Mouse (Mus musculus): ENCODE results near the gene Ptov1. TPM values are rescaled to one million over a fixed set of nuclear protein-coding genes. Genes with fewer than 3 reads are reported as not detected.

Gene Ptov1
- total and polyA plus RNA-seq, 3 experiments: 46.4 to 168 TPM; not detected in 1

GRCm38 (mm10) chr7:44883036-44883435 is 13.4 kb upstream of the Ptov1 start:
- Histone ChIP-seq H3K9ac (ENCODE audit: control insufficient read depth, low read depth, low read length, poor library complexity, severe bottlenecking) (no peak overlapping the region), H3K4me3 (ENCODE audit: control insufficient read depth in 1 of 2, insufficient read depth in 1 of 2, low read depth in 2 of 2, low read length in 2 of 2) (no peak overlapping the region), H3K27me3 (ENCODE audit: control insufficient read depth in 1 of 2, insufficient read depth in 2 of 2, low read length in 2 of 2) (no peaks in the 10 kb centered on the region), H3K36me3 (ENCODE audit: control insufficient read depth in 1 of 2, insufficient read depth in 2 of 2, low read length in 2 of 2) (peaks cover 0 to 2% of the 10 kb centered on the region in 2 experiments; a peak in 1 of 4 replicates), H3K79me2 (ENCODE audit: control insufficient read depth, insufficient read depth, low read length, poor library complexity) (0 out of 2 replicates have a peak, but pooled peaks cover 1% of the 10 kb centered on the region), H3K4me1 (ENCODE audit: control insufficient read depth in 1 of 2, insufficient read depth in 2 of 2, low read length in 2 of 2) (no peaks in the 10 kb centered on the region), H3K9me3 (replicated peaks; ENCODE audit: insufficient read depth, low read length) (no peaks in the 10 kb centered on the region), H3K27ac (ENCODE audit: control insufficient read depth, low read depth, low read length) (no peak overlapping the region)
- no peak for TF ChIP-seq ELF1 (IDR thresholded peaks at IDR 0.05; ENCODE audit: low read depth, low read length)
- TF ChIP-seq TCF12 (IDR thresholded peaks at IDR 0.05; ENCODE audit: low read depth, low read length): no peak
- TF ChIP-seq CHD1 (IDR thresholded peaks at IDR 0.05; ENCODE audit: low read depth, low read length): no peak
- TF ChIP-seq SMC3 (IDR thresholded peaks at IDR 0.05; ENCODE audit: low read depth, low read length): no peak
- TF ChIP-seq ZMIZ1 (IDR thresholded peaks at IDR 0.05; ENCODE audit: low read depth, low read length): no peak
- TF ChIP-seq UBTF (IDR thresholded peaks at IDR 0.05; ENCODE audit: borderline replicate concordance, insufficient read depth, low read depth, low read length): no peak
- no peak for TF ChIP-seq MEF2A (IDR thresholded peaks at IDR 0.05; ENCODE audit: extremely low read depth, insufficient replicate concordance, low read depth, low read length, poor library complexity, severe bottlenecking)
- TF ChIP-seq BHLHE40 (IDR thresholded peaks at IDR 0.05; ENCODE audit: borderline replicate concordance, low read depth, low read length): no peak
- no peak for TF ChIP-seq RCOR1 (IDR thresholded peaks at IDR 0.05; ENCODE audit: low read depth, low read length)
- no peak for TF ChIP-seq NRF1 (IDR thresholded peaks at IDR 0.05; ENCODE audit: insufficient read depth, low read depth, low read length, poor library complexity, severe bottlenecking)
- TF ChIP-seq TBP (IDR thresholded peaks at IDR 0.05; ENCODE audit: low read depth, low read length): no peak
- TF ChIP-seq MAFK (IDR thresholded peaks at IDR 0.05; ENCODE audit: borderline replicate concordance, low read depth, low read length): no peak
- TF ChIP-seq USF1 (IDR thresholded peaks at IDR 0.05; ENCODE audit: low read depth, low read length): no peak
- TF ChIP-seq ZKSCAN1 (IDR thresholded peaks at IDR 0.05; ENCODE audit: low read depth, low read length): no peak
- TF ChIP-seq TAL1 (IDR thresholded peaks at IDR 0.05; ENCODE audit: low read length): no peak
- TF ChIP-seq E2F4 (IDR thresholded peaks at IDR 0.05; ENCODE audit: borderline replicate concordance, low read depth, low read length): no peak
- no peak for DNase-seq (ENCODE audit: low read depth, low spot score)

GRCm38 (mm10) chr7:44877833-44878232 is 8.2 kb upstream of the Ptov1 start:
- no peaks in the 10 kb centered on the region for H3K9me3 ChIP-seq (replicated peaks; ENCODE audit: insufficient read depth, low read length)
- TF ChIP-seq TCF12 (IDR thresholded peaks at IDR 0.05; ENCODE audit: low read depth, low read length) (no peak), RCOR1 (IDR thresholded peaks at IDR 0.05; ENCODE audit: low read depth, low read length) (no peak), SIN3A (IDR thresholded peaks at IDR 0.05; ENCODE audit: low read length) (no peak), POLR2AphosphoS2 (IDR thresholded peaks at IDR 0.05; ENCODE audit: low read length) (no peak), KAT2A (conservative IDR thresholded peaks at IDR 0.05; ENCODE audit: low read depth, low read length) (no peak), GATA1 (IDR thresholded peaks at IDR 0.05; ENCODE audit: low read depth, low read length) (no peak), MAZ (IDR thresholded peaks at IDR 0.05; ENCODE audit: low read depth, low read length) (no peak), ZC3H11A (IDR thresholded peaks at IDR 0.05; ENCODE audit: low read depth, low read length) (no peak), USF1 (IDR thresholded peaks at IDR 0.05; ENCODE audit: low read depth, low read length) (no peak), MYC (IDR thresholded peaks at IDR 0.05; ENCODE audit: low read depth, low read length) (no peak), POLR2AphosphoS5 (IDR thresholded peaks at IDR 0.05; ENCODE audit: borderline replicate concordance, low read depth, low read length) (no peak)
- H3K27ac ChIP-seq (ENCODE audit: control insufficient read depth, low read depth, low read length): no peak overlapping the region
- DNase-seq (ENCODE audit: low read depth, low spot score): no peak
- no peak overlapping the region for H3K9ac ChIP-seq (ENCODE audit: control insufficient read depth, low read depth, low read length, poor library complexity, severe bottlenecking)
- no peaks in the 10 kb centered on the region for H3K4me1 ChIP-seq (ENCODE audit: control insufficient read depth in 1 of 2, insufficient read depth in 2 of 2, low read length in 2 of 2)
- no peaks in the 10 kb centered on the region for H3K27me3 ChIP-seq (ENCODE audit: control insufficient read depth in 1 of 2, insufficient read depth in 2 of 2, low read length in 2 of 2)
- no peaks in the 10 kb centered on the region for H3K79me2 ChIP-seq (ENCODE audit: control insufficient read depth, insufficient read depth, low read length, poor library complexity)
- H3K36me3 ChIP-seq (ENCODE audit: control insufficient read depth in 1 of 2, insufficient read depth in 2 of 2, low read length in 2 of 2): no peaks in the 10 kb centered on the region
- H3K4me3 ChIP-seq (ENCODE audit: control insufficient read depth in 1 of 2, insufficient read depth in 1 of 2, low read depth in 2 of 2, low read length in 2 of 2): no peak overlapping the region
